Mouse (Mus musculus) cerebellum, adult 9-11 months (tissue): ENCODE data around the gene Dynlt1c.
"Not testable (repeated sequence)": the region's sequence is repeated elsewhere in the genome, so short reads cannot be mapped to it uniquely, and the experiment has no call there.

Experiments
- DNase-seq: peaks from one replicate; pipeline ENCODE4 v3.0.0; 2022

The Dynlt1c gene

DNA sequence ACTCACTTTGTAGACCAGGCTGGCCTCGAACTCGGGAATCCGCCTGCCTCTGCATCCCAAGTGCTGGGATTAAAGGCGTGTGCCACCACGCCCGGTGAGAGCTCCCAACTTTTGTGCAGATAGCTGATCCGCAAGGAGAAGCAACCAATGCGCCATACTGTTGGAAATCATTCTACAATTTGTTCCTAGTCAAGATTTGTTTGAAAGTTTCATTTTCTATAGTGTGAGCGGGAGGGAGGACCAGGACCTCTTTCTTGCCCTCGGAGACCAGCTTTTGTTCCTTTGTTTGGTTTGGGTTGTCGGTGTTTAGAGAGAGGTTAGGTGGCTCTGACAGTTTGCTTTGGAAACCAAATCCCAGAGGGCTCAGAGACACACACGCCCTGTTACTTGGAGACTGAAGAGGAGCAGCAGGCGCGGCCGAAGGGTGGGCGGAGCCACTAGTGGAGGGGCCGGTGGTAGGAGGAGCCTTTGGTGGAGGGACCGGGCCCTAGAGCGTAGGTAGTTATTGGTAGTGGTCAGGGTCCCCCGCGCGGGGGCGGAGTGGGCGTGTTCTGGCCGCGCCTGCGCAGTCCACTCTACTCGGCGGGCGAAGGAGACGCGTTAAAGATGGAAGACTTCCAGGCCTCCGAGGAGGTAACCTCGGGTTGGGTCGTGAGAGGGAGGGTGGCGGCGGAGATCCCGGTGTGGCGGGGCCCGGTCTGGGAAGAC is at the start of gene Dynlt1c:
Gene Dynlt1c, plus strand, starts transcription at position 468 of the 708 bp plus-strand sequence.
- DNase-seq = peak; percentile 87

GRCm38 (mm10) chr17:6553798-6554197 is 47.7 kb upstream of the Dynlt1c start:
- not testable (repeated sequence) for DNase-seq

GRCm38 (mm10) chr17:6554243-6554642 is 47.2 kb upstream of the Dynlt1c start:
- not testable (repeated sequence) for DNase-seq

- not testable (repeated sequence) for DNase-seq
Measured at GRCm38 (mm10) chr17:6559447-6560133, 41.9 kb upstream of the Dynlt1c start.

GRCm38 (mm10) chr17:6564866-6565265 is 36.6 kb upstream of the Dynlt1c start:
- not testable (repeated sequence) for DNase-seq

GRCm38 (mm10) chr17:6567908-6568307 is 33.6 kb upstream of the Dynlt1c start:
- not testable (repeated sequence) for DNase-seq

GRCm38 (mm10) chr17:6571296-6571695 is 30.2 kb upstream of the Dynlt1c start:
- DNase-seq = not testable (repeated sequence)

DNA sequence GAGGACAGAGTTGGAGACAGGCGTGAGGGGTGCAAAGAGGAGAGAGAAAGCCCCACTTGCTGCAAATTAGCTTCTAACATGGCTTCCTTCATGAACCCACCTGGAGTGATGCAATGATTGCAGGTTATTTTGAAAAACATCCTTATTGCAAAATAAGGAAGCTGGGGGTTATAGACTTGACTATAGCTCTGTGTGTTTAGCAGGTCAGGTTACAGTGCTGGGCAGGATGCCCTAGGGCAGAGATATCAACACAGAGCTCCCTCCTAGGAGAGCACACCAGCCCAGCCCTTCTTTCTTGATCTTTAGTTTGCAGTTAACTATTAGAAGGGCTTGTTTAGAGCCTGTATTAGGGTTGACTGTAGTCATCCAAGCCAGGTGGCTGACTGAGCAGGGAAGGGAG is 29.3 kb upstream of the Dynlt1c start:
- not testable (repeated sequence) for DNase-seq

DNA sequence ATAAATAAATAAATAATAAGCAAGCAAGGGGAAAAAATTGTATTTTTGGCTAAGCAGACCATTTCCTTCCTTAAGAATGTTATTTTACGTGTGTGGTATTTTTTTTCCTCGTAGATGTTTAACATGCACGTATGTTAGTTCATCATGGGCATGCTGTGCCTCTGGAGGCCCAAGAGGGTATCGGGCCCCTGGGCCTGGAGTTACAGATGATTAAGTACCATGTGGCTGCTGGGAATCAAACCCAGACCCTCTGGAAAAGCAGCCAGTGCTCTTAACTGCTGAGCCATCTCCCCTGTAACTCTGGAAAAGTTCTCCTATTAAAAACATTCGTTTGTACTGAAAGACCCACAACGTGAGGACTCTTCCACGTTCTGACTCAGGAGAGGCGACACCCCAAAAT is 26.1 kb upstream of the Dynlt1c start:
- DNase-seq = not testable (repeated sequence)

DNA sequence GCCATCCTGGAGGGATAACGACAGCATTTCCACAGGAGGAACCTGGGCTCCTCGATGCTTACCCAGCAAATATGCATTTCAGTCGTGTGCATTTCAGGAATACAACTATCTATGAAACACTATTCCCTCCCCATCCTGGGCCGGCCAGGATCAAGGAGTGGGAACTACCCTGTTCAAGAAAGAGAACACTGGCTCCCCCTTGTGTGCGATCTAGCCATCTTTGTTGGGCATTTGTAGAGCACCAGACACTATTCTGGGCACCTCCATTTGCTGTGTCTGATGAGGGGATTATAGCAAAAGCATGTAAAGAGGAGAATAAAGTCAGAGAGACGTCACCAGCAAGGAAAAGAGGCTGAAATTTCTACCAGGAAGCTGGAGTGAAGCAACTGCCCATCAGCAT is 12.8 kb upstream of the Dynlt1c start:
- not testable (repeated sequence) for DNase-seq

DNA sequence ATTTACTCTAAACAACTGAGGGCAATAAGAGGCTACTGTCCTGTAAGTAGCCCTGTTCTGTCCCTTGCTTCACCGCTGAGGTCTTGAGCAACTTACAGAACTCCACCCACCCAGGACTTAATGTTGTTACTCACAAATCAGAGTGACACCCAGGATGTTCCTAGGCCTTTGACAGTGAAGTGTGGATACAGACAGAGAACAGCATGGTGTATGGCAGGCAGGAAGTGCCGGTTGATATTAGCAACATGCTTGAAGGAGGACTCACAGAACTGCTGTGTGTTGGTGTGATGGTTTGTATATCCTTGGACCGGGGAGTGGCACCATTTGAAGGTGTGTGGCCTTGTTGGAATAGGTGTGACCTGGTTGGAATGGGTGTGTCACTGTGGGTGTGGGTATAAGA is 9.4 kb upstream of the Dynlt1c start:
- DNase-seq = not testable (repeated sequence)

DNA sequence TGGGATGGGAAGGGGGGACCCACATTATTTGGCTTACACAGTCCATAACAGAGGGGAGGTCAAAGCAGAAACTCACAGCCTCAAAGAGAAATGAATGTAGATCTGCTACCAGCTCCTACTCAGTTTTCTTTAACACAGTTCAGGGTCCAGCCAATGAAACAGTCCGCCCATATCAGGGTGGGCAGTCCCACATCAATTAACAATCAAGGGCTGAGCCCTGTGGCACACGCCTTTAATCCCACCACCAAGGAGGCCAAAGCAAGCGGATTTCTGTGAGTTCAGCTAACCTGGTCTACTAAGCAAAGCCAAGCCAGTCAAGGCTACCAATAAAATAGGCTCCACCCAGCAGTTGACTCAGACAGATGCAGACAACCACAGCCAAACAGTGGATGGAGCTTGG is 7.6 kb upstream of the Dynlt1c start:
- DNase-seq = not testable (repeated sequence)

GRCm38 (mm10) chr17:6595776-6596497 is 5.5 kb upstream of the Dynlt1c start:
- DNase-seq = not testable (repeated sequence)

DNA sequence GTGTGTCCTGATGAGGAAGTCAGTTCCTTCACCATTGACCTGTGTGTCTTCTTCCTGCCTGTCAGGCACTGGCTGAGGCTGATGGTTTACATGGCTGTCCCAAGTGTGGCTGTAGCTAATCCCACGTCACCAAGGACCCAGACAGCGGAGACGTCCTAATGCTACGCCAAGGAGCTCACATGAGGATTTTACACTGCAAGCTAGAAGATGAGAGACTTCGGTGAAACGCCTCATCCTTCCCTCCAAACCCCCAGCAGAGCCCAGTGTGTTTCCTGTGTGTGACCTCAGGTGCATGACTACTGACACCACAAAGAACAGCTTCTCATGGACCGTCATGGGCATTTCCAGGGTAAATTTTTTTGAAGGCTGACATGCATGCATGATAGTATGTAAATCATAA is 3.1 kb upstream of the Dynlt1c start:
- not testable (repeated sequence) for DNase-seq

DNA sequence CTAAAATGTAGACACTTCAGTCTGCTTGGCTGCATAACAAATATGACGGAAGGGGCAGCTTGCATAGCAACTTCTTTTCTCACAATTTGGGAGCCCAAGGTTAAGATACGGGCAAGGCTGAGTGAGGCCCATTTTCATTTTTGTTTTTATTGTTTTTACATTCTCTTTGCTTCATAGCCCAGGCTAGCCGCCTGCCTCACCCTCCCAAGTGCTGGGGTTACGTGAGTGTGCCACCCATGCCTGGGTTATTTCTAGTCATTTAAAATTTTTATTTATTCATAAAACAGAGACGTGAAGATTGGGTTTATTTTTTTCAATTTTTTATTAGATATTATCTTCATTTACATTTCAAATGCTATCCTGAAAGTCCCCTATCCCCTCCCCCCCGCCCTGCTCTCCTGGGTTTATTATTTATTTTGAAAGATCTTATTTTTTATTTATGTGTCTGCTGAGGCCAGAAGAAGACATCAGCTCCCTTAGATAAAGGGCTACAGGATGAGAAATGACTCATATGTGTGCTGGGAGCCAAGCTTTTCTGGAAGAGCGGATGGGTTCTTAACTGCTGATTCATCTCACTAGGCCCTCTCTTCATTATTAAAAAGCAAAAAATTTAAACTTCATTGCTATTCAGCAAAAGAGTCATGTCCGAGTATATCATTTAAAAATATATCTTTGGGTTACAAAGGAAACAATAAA is 1.1 kb upstream of the Dynlt1c start:
- peak; percentile 47 for DNase-seq

DNA sequence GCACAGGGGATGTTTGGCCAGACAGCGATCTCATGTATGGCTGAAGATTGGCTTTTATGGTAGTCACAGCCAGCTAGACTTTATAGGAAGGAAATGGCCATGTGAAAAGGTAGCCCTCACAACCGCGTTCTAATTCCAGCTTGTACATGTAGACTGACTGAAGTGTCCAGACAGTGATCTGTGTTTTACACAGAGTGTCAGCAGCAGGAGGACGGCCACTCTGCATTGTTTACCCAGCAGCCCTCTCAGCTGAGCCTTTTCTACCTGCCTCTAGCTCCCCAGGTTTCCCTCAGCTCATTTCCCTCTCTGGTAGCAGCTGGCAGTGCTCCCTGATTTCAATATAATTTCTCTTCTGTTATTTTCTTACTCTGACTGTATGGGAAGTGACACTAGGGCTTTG is 734 bp downstream of the Dynlt1c start:
- not testable (repeated sequence) for DNase-seq

DNA sequence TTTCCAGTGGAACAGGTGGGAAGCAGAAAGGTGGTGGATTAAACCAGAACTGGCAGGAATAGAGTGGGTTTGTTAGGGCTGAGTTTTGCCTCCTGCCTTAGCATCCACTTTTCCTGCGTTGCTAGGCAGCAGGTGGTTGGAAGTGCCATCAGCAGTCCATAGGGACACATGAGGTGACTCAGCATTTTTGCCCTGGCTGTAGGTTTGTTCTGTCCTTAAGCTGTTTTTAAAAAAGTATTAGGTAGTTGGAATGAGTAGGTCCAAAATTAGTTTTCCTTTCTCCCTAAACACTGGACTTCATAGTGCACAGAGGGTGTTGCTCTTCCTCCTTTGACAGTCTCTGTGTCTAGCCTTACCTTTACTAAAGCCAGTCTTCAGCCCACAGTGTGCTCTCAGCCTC is 3.9 kb downstream of the Dynlt1c start:
- not testable (repeated sequence) for DNase-seq

GRCm38 (mm10) chr17:6613524-6613923 is 12.1 kb downstream of the Dynlt1c start:
- DNase-seq = not testable (repeated sequence)

DNA sequence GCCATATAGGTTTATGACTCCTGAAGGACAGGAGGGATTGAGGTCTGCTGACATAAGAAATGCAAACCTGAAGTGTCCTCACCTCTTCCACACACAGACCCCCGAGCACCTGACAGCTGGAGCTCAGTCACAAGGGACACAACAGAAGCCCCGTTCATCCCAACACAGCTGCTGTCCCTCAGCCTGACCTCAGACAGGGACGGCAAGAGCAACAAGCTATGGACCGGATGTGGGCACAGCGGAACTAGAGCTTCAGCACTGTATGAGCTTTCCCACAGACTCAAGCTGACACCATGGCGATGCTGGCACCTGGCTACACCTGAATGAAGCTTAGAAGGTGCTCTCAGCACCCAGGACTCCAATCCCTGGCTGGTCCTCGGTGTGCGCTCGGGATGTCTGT is 12.8 kb downstream of the Dynlt1c start:
- not testable (repeated sequence) for DNase-seq

- DNase-seq = not testable (repeated sequence)
Measured at GRCm38 (mm10) chr17:6616731-6617130, 15.3 kb downstream of the Dynlt1c start.

- DNase-seq = not testable (repeated sequence)
Measured at GRCm38 (mm10) chr17:6617689-6618400, 16.4 kb downstream of the Dynlt1c start.

- DNase-seq = peak; percentile 50
Measured at GRCm38 (mm10) chr17:6619271-6619670, 17.8 kb downstream of the Dynlt1c start.
